Mouse (Mus musculus): ENCODE measurements around the gene Pi4kb.
A peak's percentile ranks its signal among the peaks of the same experiment; 100 is the strongest.
"Not testable (repeated sequence)": the region's sequence is repeated elsewhere in the genome, so short reads cannot be mapped to it uniquely, and the experiment has no call there.

Pi4kb gene

GRCm38 (mm10) chr3:94974528-94975422 lies at the start of gene Pi4kb:
Pi4kb (plus strand) TSS chr3:94974731.
- peak; percentile 75 to 86 for DNase-seq (ENCODE audit: low spot score in 2 of 2)

- not testable (repeated sequence) for DNase-seq (ENCODE audit: low spot score in 2 of 2)
These were observed 48.2 kb upstream of the Pi4kb start for GRCm38 (mm10) chr3:94926301-94926736.

DNA sequence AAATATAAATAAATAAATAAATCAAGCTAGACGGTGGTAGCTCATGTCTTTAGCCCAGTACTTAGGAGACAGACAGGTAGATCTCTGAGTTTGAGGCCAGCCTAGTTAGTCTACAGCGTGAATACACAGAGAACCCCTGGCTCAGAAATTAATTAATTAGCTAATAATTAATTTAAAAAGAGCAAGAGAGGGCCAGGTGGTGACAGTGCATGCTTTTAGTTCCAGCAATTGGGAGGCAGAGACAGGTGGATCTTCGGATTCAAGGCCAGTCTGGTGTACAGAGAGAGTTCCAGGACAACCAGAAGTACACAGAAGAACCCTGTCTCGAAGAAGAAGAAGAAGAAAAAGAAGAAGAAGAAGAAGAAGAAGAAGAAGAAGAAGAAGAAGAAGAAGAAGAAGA lies 45.6 kb upstream of the Pi4kb start:
- not testable (repeated sequence) for DNase-seq (ENCODE audit: low spot score in 2 of 2)

GRCm38 (mm10) chr3:94930386-94931266 lies 43.9 kb upstream of the Pi4kb start:
- DNase-seq (ENCODE audit: low spot score in 2 of 2): not testable (repeated sequence)

- DNase-seq (ENCODE audit: low spot score in 2 of 2): not testable (repeated sequence)
These were observed 43.0 kb upstream of the Pi4kb start for GRCm38 (mm10) chr3:94931427-94932082.

DNA sequence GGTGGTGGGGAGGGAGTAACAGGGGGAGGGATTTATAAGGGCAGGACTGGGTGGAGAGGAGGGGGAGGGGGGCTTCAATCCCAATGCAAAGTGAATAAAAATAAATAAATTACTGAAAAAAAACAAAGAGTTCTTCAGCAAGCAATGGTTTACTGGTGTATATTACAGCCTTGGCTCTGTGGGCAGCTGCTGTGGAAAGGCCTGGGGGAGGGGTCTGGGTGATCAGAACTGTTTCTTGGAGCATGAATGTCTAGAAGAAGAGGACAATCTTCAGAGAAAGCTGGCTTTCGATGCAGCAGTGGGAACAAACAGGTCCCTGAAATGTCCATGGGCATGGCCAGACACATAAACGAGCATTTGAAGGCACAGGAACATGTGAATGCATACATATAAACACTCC lies 42.3 kb upstream of the Pi4kb start:
- not testable (repeated sequence) for DNase-seq (ENCODE audit: low spot score in 2 of 2)

DNA sequence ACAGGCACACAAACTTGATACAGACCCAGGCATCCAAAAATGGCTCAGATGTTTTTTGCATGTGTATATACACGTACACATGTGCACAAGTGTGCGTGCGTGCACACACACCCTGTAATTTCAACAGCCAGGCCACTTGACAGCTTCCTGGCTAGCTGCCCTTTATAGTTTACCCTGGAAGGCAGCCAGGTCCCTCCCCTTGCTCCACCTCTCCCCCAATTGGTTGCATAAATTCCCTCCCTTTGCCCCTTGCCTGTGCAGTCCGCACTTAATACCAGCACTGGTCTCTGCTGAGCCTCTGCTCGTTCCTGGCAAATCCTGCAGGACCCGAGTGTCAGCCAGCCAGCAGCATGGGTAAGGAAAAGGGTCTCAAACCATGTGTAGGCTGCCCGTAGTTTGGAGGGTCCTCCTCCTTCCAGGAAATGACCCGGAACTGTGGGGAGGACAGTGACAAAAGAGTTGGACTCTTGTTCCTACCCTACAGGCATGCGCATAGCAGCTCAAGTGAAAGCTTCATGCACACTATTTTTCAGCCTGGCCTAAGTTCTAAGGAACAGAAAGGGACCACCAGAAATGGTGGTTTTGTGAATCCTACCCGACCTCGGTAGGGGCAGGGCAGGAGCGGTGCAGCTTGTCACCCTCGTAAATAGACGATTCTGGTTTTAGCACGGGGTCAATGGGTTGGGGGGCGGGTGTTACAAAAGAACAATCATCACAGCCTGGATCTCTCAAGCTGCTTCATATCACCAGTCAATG lies 41.5 kb upstream of the Pi4kb start, which contains the start of gene Selenbp1:
Gene Selenbp1, plus strand, starts transcription at position 248 of the 756 bp plus-strand sequence.
- no peak for DNase-seq (ENCODE audit: low spot score in 2 of 2)

DNA sequence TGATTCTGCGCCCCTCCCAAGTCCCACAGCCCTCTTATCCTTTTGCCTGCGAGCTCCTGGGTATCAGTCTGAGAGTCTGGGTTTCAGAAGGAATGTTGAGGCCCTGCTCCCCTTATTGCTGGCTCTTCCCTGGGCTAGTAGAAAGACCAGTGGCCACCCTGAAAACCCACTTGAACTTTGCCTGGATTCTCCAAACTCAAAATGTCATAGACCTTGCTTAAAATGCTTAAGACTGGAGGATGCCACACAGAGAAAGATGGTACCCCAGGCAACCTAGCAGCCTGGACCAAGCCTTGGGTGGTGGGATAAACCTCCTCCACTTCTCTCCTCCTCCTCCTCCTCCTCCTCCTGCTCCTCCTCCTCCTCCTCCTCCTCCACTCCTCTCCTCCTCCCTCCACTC lies 40.9 kb upstream of the Pi4kb start:
- DNase-seq (ENCODE audit: low spot score in 2 of 2): not testable (repeated sequence)

DNA sequence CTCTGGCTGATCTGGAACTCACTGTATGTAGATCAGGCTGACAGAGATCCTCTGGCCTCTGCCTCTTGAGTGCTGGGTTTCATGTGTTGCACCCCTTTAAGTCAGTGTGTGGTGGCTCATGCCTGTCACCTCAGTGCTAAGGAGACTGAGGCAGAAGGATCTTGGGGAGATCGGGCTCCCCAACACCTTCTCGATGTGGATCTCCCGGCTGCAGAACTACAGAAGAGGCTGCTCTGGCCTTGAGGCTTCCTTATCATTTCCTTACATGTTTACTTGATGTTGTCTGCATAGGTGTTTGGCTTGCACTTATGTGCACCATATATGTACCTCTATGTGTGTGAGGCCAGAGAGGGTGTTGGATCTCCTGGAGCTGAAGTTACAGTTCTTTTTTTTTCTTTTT lies 40.0 kb upstream of the Pi4kb start:
- DNase-seq (ENCODE audit: low spot score in 2 of 2): not testable (repeated sequence)

DNA sequence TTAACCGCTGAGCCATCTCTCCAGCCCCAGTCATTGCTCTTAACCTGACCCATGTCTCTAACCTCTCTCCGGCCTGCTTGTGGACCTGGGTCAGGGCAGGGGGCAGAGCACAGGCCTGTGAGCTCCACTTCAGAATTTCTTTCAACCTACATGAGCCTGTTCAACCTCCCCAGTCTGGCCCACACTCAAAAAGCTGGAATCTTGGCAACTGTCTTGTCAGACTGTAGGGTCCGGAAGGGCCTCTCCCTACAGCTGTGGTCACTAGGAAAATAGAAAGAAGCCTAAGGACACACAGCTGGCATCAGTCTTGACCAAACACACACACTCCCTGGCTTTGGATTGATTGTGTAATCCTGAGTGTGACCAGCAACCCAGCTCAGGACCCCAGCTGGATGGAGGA lies 39.2 kb upstream of the Pi4kb start:
- not testable (repeated sequence) for DNase-seq (ENCODE audit: low spot score in 2 of 2)

- DNase-seq (ENCODE audit: low spot score in 2 of 2): not testable (repeated sequence)
These were observed 38.4 kb upstream of the Pi4kb start for GRCm38 (mm10) chr3:94936147-94936546.

GRCm38 (mm10) chr3:94937194-94937593 lies 37.3 kb upstream of the Pi4kb start:
- DNase-seq (ENCODE audit: low spot score in 2 of 2): not testable (repeated sequence)

DNA sequence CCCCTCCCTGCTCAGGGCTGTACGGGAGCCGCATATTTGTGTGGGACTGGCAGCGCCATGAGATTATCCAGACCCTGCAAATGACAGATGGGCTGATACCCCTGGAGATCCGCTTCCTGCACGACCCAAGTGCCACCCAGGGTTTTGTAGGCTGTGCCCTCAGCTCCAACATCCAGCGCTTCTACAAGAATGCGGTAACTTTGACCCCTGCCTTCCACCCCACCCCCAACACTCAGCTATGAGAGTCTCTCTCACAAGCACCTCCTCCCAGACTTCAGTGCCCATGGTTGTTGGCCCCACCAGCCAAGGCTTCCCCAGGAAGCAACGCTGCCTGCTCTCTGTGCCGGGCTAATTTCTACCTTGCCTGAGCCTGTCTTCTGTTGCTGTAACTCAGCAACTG lies 34.5 kb upstream of the Pi4kb start:
- DNase-seq (ENCODE audit: low spot score in 2 of 2): not testable (repeated sequence)

- DNase-seq (ENCODE audit: low spot score in 2 of 2): not testable (repeated sequence)
These were observed 32.1 kb upstream of the Pi4kb start for GRCm38 (mm10) chr3:94942211-94942967.

- not testable (repeated sequence) for DNase-seq (ENCODE audit: low spot score in 2 of 2)
These were observed 30.8 kb upstream of the Pi4kb start for GRCm38 (mm10) chr3:94943706-94944105.

- DNase-seq (ENCODE audit: low spot score in 2 of 2): peak in 1 of 2 experiments; percentile 41
These were observed 26.4 kb upstream of the Pi4kb start for GRCm38 (mm10) chr3:94948066-94948614.

- no peak for DNase-seq (ENCODE audit: low spot score in 2 of 2)
These were observed 24.9 kb upstream of the Pi4kb start for GRCm38 (mm10) chr3:94949645-94950044.

DNA sequence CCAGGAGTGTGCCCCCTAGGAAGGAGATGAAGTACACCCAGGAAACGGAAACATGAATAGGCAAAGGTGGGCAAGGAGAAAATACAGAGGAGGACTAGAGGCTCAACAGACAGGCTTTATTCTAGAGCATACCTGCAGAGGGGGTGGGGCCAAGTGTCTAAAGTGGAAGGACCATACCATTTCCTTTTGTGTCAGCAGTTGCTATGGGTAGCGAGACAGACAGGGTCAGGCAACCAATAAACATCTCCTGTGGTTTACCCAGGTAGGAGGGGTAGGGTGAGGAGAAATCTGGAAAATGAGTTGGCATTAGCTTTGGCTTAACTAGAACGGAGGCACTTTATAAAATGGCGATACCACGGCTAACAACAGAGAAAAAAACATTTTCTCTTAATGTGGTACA lies 21.7 kb upstream of the Pi4kb start:
- peak; percentile 33 to 50 for DNase-seq (ENCODE audit: low spot score in 2 of 2)

GRCm38 (mm10) chr3:94953384-94953763 lies 21.2 kb upstream of the Pi4kb start:
- DNase-seq (ENCODE audit: low spot score in 2 of 2): no peak
